Mouse (Mus musculus): ENCODE measurements around the gene Dars2. TPM values are rescaled to one million over a fixed set of nuclear protein-coding genes. Genes with fewer than 3 reads are reported as not detected.

Dars2 gene
- total and polyA plus RNA-seq, 3 experiments = 53.1 to 83.6 TPM; not detected in 1

GRCm38 (mm10) chr1:161037599-161037998 lies 32.9 kb downstream of the Dars2 start:
- Histone ChIP-seq H3K4me3 (ENCODE audit: control insufficient read depth in 1 of 2, insufficient read depth in 1 of 2, low read depth in 2 of 2, low read length in 2 of 2) (peak overlapping the region; percentile 57 to 65), H3K9ac (ENCODE audit: control insufficient read depth, low read depth, low read length, poor library complexity, severe bottlenecking) (peak overlapping the region; percentile 98), H3K27ac (ENCODE audit: control insufficient read depth, low read depth, low read length) (peak overlapping the region; percentile 78), H3K27me3 (ENCODE audit: control insufficient read depth in 1 of 2, insufficient read depth in 2 of 2, low read length in 2 of 2) (no peaks in the 10 kb centered on the region), H3K4me1 (ENCODE audit: control insufficient read depth in 1 of 2, insufficient read depth in 2 of 2, low read length in 2 of 2) (0 out of 4 replicates have a peak, but pooled peaks cover 0 to 3% of the 10 kb centered on the region in 2 experiments), H3K9me3 (replicated peaks; ENCODE audit: insufficient read depth, low read length) (no peaks in the 10 kb centered on the region), H3K36me3 (ENCODE audit: control insufficient read depth in 1 of 2, insufficient read depth in 2 of 2, low read length in 2 of 2) (peaks cover 4 to 27% of the 10 kb centered on the region in 2 experiments), H3K79me2 (ENCODE audit: control insufficient read depth, insufficient read depth, low read length, poor library complexity) (peaks cover 38% of the 10 kb centered on the region)
- TF ChIP-seq E2F4 (IDR thresholded peaks at IDR 0.05; ENCODE audit: borderline replicate concordance, low read depth, low read length) (no peak), ZC3H11A (IDR thresholded peaks at IDR 0.05; ENCODE audit: low read depth, low read length) (no peak), MYB (IDR thresholded peaks at IDR 0.05; ENCODE audit: low read depth, low read length) (no peak), POLR2AphosphoS5 (IDR thresholded peaks at IDR 0.05; ENCODE audit: borderline replicate concordance, low read depth, low read length) (no peak), UBTF (IDR thresholded peaks at IDR 0.05; ENCODE audit: borderline replicate concordance, insufficient read depth, low read depth, low read length) (no peak), MAZ (IDR thresholded peaks at IDR 0.05; ENCODE audit: low read depth, low read length) (no peak), ELF1 (IDR thresholded peaks at IDR 0.05; ENCODE audit: low read depth, low read length) (no peak), NELFE (IDR thresholded peaks at IDR 0.05; ENCODE audit: low read depth, low read length) (no peak), GABPA (IDR thresholded peaks at IDR 0.05; ENCODE audit: low read depth, low read length) (no peak), BHLHE40 (IDR thresholded peaks at IDR 0.05; ENCODE audit: borderline replicate concordance, low read depth, low read length) (no peak), ZKSCAN1 (IDR thresholded peaks at IDR 0.05; ENCODE audit: low read depth, low read length) (no peak), TAL1 (IDR thresholded peaks at IDR 0.05; ENCODE audit: low read length) (no peak), NRF1 (IDR thresholded peaks at IDR 0.05; ENCODE audit: insufficient read depth, low read depth, low read length, poor library complexity, severe bottlenecking) (no peak), POLR2A (IDR thresholded peaks at IDR 0.05; ENCODE audit: control insufficient read depth in 1 of 2, insufficient read depth in 1 of 2, low read depth in 1 of 2, low read length in 2 of 2, poor library complexity in 1 of 2) (no peak), MAFK (IDR thresholded peaks at IDR 0.05; ENCODE audit: borderline replicate concordance, low read depth, low read length) (no peak), CHD2 (IDR thresholded peaks at IDR 0.05; ENCODE audit: low read length) (no peak)
- peak; percentile 59 for DNase-seq (ENCODE audit: low read depth, low spot score)

- Histone ChIP-seq H3K9me3 (replicated peaks; ENCODE audit: insufficient read depth, low read length) (no peaks in the 10 kb centered on the region), H3K36me3 (ENCODE audit: control insufficient read depth in 1 of 2, insufficient read depth in 2 of 2, low read length in 2 of 2) (peaks cover 4 to 27% of the 10 kb centered on the region in 2 experiments), H3K4me1 (ENCODE audit: control insufficient read depth in 1 of 2, insufficient read depth in 2 of 2, low read length in 2 of 2) (peaks cover 0 to 5% of the 10 kb centered on the region in 2 experiments; a peak in 1 of 4 replicates), H3K4me3 (ENCODE audit: control insufficient read depth in 1 of 2, insufficient read depth in 1 of 2, low read depth in 2 of 2, low read length in 2 of 2) (peak overlapping the region; percentile 65 to 93), H3K9ac (ENCODE audit: control insufficient read depth, low read depth, low read length, poor library complexity, severe bottlenecking) (peak overlapping the region; percentile 98), H3K79me2 (ENCODE audit: control insufficient read depth, insufficient read depth, low read length, poor library complexity) (peaks cover 42% of the 10 kb centered on the region), H3K27ac (ENCODE audit: control insufficient read depth, low read depth, low read length) (peak overlapping the region; percentile 99), H3K27me3 (ENCODE audit: control insufficient read depth in 1 of 2, insufficient read depth in 2 of 2, low read length in 2 of 2) (no peaks in the 10 kb centered on the region)
- DNase-seq (ENCODE audit: low read depth, low spot score) = peak; percentile 62
- no peak for TF ChIP-seq USF2 (IDR thresholded peaks at IDR 0.05; ENCODE audit: borderline replicate concordance in 1 of 2, insufficient read depth in 1 of 2, low read depth in 1 of 2, low read length in 2 of 2)
- peak; percentile 42; the same call in 1 of the 2 replicates for TF ChIP-seq TBP (IDR thresholded peaks at IDR 0.05; ENCODE audit: low read depth, low read length)
Measured at GRCm38 (mm10) chr1:161037026-161037425, 33.4 kb downstream of the Dars2 start.
